Mouse (Mus musculus): ENCODE measurements at regions not wholly inside any gene's neighbourhood (a gene's known extent, or its start where the extent isn't known, plus 50 kb on each side); places are given as distances from the start of the nearest gene placed in this dataset.

GRCm38 (mm10) chr8:41713634-41714330 is 296.9 kb upstream of the Frg1 start:
- peak; percentile 31 to 40 for DNase-seq (ENCODE audit: low spot score in 2 of 2)

GRCm38 (mm10) chr8:41703927-41704924 is 287.4 kb upstream of the Frg1 start:
- DNase-seq (ENCODE audit: low spot score in 2 of 2): no peak

All from right cerebral cortex, postnatal 10 days (tissue).